Mouse (Mus musculus) splenic B cell, adult 2 months (primary cell): Measurements from ENCODE around the gene Tmem80.

Experiments used
- DNase-seq: peaks from one replicate; pipeline ENCODE4 v3.0.0-alpha.2; 2011; ENCODE audit warnings: low read depth, low spot score
- H3K27me3 ChIP-seq: 2 replicates; pipeline ENCODE4 v1.6.1; 2012; ENCODE audit warnings: mild to moderate bottlenecking, low read length, moderate library complexity, mixed read lengths; ENCODE audit not compliant: control insufficient read depth, poor library complexity, insufficient read depth, severe bottlenecking
- H3K36me3 ChIP-seq: 2 replicates; pipeline ENCODE4 v1.6.1; 2012; ENCODE audit warnings: mild to moderate bottlenecking, low read length, moderate library complexity, mixed read lengths; ENCODE audit not compliant: control insufficient read depth, poor library complexity, insufficient read depth, severe bottlenecking

Tmem80 gene

DNA sequence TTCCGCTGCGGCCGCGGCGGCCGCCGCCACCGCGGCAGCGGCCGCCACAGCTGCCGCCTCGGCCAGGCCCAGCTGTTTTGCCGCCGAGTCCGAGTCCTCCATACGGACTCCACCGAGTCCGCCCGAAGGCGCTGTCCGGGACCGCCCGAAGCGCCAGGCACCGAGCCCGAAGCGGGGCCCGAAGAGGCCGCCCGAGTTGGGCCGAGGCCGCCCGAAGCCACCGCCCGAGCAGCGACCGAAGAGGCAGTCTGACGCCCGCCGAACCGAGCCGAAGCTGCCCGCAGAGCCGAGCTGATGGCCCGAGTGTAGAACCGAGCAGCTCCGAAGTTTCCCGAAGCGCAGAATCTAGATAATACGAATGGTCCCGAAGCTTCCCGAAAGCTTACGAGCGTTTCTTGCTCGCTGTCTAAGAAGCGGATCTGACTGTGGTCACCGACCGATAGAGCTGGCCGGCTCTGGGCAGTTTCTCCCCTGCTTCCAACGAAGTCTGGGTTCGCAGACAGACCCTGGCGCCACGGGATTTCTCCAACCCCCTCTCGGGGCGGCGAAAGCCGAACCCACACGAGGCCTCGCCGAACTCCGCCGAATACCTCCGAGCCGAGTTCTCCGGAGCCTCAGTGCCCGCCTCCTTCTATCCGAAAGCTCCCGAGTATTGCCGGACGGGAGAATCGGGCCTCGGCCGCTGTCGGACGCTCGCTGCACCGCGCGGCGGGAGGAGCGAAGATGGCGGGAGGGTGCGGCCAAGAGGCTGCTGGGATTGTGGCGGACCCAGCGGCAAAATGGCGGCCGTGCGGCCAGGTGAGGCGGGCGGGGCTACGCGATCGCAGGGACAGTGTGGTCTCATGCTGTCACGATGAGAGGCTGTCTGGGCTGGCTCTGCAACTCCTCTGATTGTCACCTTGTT, at the start of gene Tmem80, which contains the start of gene Deaf1:
Gene Tmem80 (plus strand): TSS at position 271 of the 904 bp plus-strand sequence.
Gene Deaf1 (minus strand): TSS at position 222 of the 904 bp plus-strand sequence.
- peak; percentile 99 for DNase-seq
- Histone ChIP-seq H3K27me3 (no peaks in the 10 kb centered on the region), H3K36me3 (peaks cover 5% of the 10 kb centered on the region)

DNA sequence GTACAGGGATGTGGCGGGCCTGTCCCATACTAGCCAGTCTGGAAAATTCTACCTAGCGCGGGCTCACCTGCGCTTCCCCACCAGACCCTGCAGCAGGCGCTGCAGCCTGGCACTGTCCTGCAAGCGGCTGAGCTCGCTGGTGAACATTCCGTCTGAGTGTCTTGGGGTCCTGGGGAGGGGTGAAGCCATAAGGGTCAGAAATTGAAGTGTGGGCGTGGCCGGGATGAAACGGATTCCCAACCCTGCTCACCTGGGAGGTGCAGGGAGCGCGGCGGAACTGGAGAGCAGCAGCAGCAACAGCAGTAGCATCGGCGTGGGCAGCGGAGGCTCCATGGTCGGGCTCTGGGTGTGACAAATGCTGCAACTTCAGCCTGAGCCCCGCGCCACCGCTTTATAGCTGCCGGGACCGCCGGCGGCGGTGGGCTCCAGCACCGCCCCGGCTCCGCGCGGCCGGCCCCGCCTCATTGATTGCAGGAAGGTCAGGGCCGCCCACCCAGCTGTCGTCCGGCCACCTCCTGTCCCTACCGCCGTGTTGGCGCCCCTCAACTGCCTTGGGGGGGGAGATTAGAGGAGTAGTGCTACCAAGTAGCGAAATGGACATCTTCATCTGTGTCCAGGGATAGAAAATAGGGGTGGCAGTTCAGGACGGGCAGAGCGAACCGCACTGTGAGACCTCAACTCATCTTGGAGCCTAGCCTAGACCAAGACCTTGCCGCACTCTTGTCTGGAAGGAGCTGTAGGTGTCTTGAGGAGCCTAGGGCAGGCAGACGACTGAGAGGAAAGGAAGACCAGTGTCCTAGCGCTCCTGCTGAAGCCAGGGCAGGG, 48.6 kb upstream of the Tmem80 start, which contains the start of gene Sct:
Gene Sct (minus strand): TSS at position 368 of the 825 bp plus-strand sequence.
- DNase-seq = peak; percentile 31
- Histone ChIP-seq H3K36me3 (no peaks in the 10 kb centered on the region), H3K27me3 (no peaks in the 10 kb centered on the region)

- no peaks in the 10 kb centered on the region for H3K27me3 ChIP-seq
- DNase-seq = no peak
- H3K36me3 ChIP-seq = no peaks in the 10 kb centered on the region
Measured at GRCm38 (mm10) chr7:141281442-141281841, 46.1 kb upstream of the Tmem80 start.

- no peaks in the 10 kb centered on the region for H3K36me3 ChIP-seq
- DNase-seq = no peak
- H3K27me3 ChIP-seq = no peaks in the 10 kb centered on the region
Measured at GRCm38 (mm10) chr7:141282756-141283155, 44.8 kb upstream of the Tmem80 start.

DNA sequence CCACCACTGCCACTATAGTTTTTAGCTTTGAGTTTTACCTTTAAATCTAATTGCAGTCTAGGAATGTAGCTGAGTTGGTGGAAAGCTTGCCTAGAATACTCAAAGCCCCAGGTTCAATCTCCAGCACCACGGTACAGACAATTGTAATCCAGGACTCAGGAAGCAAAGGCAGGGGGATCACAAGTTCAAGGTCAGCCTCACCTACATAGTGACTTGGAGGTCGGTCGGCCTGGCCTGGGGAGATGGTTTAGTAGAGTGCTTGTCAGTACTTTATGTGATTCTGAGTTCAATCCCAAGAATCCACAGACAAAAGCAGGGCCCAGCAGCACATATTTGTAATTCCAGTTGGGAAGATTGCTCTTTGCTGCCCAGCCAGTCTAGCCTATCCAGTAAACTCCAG, 39.5 kb upstream of the Tmem80 start:
- DNase-seq = no peak

GRCm38 (mm10) chr7:141291921-141292582, 35.5 kb upstream of the Tmem80 start, which contains the start of gene Drd4:
Gene Drd4 (plus strand): TSS chr7:141292006.
- Histone ChIP-seq H3K36me3 (no peaks in the 10 kb centered on the region), H3K27me3 (no peaks in the 10 kb centered on the region; the same call in 1 of the 2 replicates)
- DNase-seq = no peak

More for the DNA sequence above, 39.5 kb upstream of the Tmem80 start:
- Histone ChIP-seq H3K36me3 (no peaks in the 10 kb centered on the region), H3K27me3 (no peaks in the 10 kb centered on the region; the same call in 1 of the 2 replicates)

DNA sequence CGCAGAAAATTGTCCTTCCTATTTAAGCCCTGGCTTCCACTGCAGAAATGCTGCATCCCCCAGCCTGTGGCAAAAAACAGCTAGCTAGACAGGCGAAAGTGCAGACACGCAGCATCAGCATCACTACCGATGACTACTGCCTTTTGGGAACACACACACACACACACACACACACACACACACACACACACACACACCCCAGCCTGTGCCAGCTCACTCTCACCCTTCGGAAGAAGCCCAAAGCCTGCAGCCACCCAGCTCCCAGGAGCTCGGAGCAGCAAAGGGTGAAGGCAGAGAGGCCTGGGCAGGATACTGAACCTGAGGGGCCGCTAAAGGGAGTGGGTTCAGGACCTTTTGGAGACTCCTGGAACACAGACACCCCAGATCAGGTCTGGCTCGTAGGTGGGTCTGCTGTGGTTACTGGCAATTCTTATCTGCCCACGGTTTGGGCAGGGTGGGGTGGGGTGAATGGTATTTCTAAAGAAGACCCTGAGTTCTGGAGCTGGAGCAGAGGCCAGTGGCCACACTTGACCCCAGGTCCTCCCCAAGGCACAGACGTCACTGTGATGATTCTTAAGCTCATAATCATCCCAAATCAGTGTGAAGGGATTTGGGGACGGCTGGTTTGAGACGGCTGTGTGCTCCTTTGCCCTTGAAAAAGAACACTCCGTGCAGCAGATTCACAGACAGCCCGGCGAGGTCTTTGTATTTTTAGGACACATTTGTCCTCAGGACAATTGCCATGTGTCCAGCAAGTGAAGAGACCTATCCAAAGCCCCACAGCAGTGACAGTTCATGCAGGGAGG, 34.8 kb upstream of the Tmem80 start:
- DNase-seq = no peak
- no peaks in the 10 kb centered on the region for H3K36me3 ChIP-seq
- no peaks in the 10 kb centered on the region; the same call in 1 of the 2 replicates for H3K27me3 ChIP-seq

GRCm38 (mm10) chr7:141293852-141294471, 33.6 kb upstream of the Tmem80 start:
- H3K36me3 ChIP-seq = no peaks in the 10 kb centered on the region
- no peak for DNase-seq
- H3K27me3 ChIP-seq = no peaks in the 10 kb centered on the region; the same call in 1 of the 2 replicates

- Histone ChIP-seq H3K27me3 (no peaks in the 10 kb centered on the region; the same call in 1 of the 2 replicates), H3K36me3 (no peaks in the 10 kb centered on the region)
- no peak for DNase-seq
Measured at GRCm38 (mm10) chr7:141294479-141294878, 33.1 kb upstream of the Tmem80 start.

DNA sequence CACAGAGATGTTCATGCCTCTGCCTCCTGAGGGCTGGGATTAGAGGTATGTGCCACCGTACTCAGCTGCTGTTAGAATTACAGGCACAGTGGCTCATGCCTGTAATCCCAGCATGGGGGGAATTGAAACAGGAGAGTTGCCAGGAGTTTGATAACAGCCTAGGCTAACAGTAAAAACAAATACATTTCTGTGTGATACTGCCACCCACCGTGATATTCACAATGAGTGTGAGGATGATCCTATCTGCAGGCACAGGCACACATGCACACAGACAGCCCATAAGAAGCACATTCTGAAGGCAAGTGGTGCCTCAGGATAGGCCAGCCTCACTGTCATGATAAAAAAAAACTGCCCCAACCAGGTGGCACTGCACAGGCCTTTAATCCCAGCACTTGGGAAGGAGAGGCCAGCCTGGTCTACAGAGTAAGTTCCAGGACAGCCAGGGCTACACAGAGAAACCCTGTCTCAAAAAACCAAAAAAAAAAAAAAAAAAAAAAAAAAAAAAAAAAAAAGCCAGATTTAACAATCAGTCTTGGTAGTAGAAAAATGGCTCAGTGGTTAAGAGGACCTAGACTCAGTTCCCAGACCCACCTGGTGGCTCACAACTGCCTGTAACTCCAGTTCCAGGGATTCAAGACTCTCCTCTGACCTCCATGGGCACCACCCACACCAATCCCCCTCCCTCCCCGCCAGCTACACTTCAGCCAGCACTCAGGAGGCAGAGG, 29.5 kb upstream of the Tmem80 start:
- no peaks in the 10 kb centered on the region for H3K36me3 ChIP-seq
- H3K27me3 ChIP-seq = no peaks in the 10 kb centered on the region
- DNase-seq = no peak

DNA sequence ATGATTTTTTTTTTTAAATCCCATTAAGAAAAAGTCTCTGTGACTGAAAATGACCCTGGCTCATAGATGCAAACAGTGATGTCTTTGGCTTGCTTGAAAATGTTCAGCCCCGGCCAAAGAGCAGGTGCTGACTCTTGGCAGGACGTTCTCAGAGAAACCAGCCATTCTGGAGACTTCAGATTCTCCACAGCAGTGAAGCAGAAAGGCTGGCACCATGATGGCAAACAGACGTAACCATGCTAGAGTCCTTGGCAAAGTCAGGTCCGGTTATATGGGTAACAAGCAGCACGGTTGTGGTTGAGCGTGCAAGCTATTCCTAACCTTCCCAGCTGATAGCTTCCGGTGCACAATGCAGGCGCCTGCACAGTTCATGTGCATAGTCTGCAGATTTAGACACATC, 28.4 kb upstream of the Tmem80 start:
- H3K27me3 ChIP-seq = no peaks in the 10 kb centered on the region
- DNase-seq = no peak
- no peaks in the 10 kb centered on the region for H3K36me3 ChIP-seq

DNA sequence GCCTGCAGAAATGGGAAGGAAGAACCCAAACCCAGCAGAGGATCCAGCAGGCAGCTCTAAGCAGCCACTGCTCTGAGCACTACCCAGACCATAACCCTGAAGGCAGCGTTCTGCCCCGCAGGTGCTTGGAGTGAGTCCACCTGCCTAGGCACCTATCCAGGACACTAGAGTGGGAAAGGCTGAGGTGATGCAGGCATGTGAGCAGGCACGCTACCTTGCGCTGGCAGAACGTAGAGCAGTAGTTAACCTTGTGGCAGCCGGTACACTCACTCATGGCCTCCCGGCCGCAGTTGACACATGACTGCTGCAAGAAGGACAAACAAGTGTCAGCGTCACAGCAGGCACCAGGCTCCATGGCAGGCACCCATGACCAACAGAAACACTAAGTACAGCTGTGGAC, 26.2 kb upstream of the Tmem80 start:
- Histone ChIP-seq H3K27me3 (no peaks in the 10 kb centered on the region), H3K36me3 (peaks cover 7% of the 10 kb centered on the region; the same call in 1 of the 2 replicates)
- DNase-seq = no peak

GRCm38 (mm10) chr7:141302702-141303268, 24.8 kb upstream of the Tmem80 start:
- no peak for DNase-seq
- H3K36me3 ChIP-seq = peaks cover 7% of the 10 kb centered on the region
- H3K27me3 ChIP-seq = no peaks in the 10 kb centered on the region
